Mouse (Mus musculus): Measurements from ENCODE around the gene Olfr313.

GRCm38 (mm10) chr11:58787651-58788050 is 27.1 kb upstream of the Olfr313 start:
- no peak for TF ChIP-seq POLR2A (IDR thresholded peaks at IDR 0.05; ENCODE audit: borderline replicate concordance, extremely low read depth, low read depth, low read length)
- TF ChIP-seq CTCF (IDR thresholded peaks at IDR 0.05; ENCODE audit: insufficient read depth, low read length): no peak

All from lung, adult 2 months (tissue).